Mouse (Mus musculus) heart, embryonic 16.5 days (tissue): ENCODE results near the gene Rbm47. TPM values are rescaled to one million over a fixed set of nuclear protein-coding genes. Genes with fewer than 3 reads are reported as not detected.

Experiments
- ATAC-seq: fragments of 200-750 bp; cut with Nextera tagmentation; replicated peaks from 2 replicates; pipeline ENCODE4 v1.8.0; 2017; ENCODE audit warnings: moderate number of reproducible peaks; ENCODE audit not compliant: insufficient read depth, low FRiP score; ENCODE audit errors: extremely low read depth
- H3K27ac ChIP-seq: fragments of 300-500 bp; sonication (generic); 2 replicates; pipeline ENCODE4 v1.5.1; 2014; ENCODE audit warnings: mild to moderate bottlenecking, low read length, control low read depth, moderate library complexity
- H3K27me3 ChIP-seq: fragments of 300-500 bp; sonication (generic); 2 replicates; pipeline ENCODE4 v1.6.1; 2014; ENCODE audit warnings: low read length, mixed read lengths; ENCODE audit not compliant: control insufficient read depth, insufficient read depth
- H3K36me3 ChIP-seq: fragments of 300-500 bp; sonication (generic); 2 replicates; pipeline ENCODE4 v1.6.1; 2014; ENCODE audit not compliant: control insufficient read depth, insufficient read depth
- H3K4me1 ChIP-seq: fragments of 300-500 bp; sonication (generic); 2 replicates; pipeline ENCODE4 v1.6.1; 2014; ENCODE audit warnings: low read length, mixed read lengths; ENCODE audit not compliant: control insufficient read depth, insufficient read depth
- H3K4me2 ChIP-seq: fragments of 300-500 bp; sonication (generic); 2 replicates; pipeline ENCODE4 v1.6.1; 2014; ENCODE audit warnings: low read depth, mild to moderate bottlenecking, control low read depth, low read length
- H3K4me3 ChIP-seq: fragments of 300-500 bp; sonication (generic); 2 replicates; pipeline ENCODE4 v1.5.1; 2014; ENCODE audit warnings: mild to moderate bottlenecking, control low read depth, low read length
- H3K9ac ChIP-seq: fragments of 300-500 bp; sonication (generic); 2 replicates; pipeline ENCODE4 v1.6.1; 2014; ENCODE audit warnings: low read length, control low read depth
- H3K9me3 ChIP-seq: fragments of 300-500 bp; sonication (generic); replicated peaks from 2 replicates; pipeline ENCODE4 v1.6.1; 2016; ENCODE audit warnings: low read length; ENCODE audit not compliant: control insufficient read depth
- WGBS: fragments of 180-500 bp; shearing (Covaris S2); extraction: QIAGEN DNeasy Blood & Tissue Kit; methylation state at CpG from one replicate; pipeline ENCODE4 v1.1.7; 2014; 5-methylcytosine and 5-hydroxymethylcytosine counted together
- polyA plus RNA-seq: library from polyadenylated mRNA; unstranded; fragments of >200 nt; fragmentation: Nextera tagmentation; extraction: Ambion mirVana; gene quantifications from 2 replicates; pipeline ENCODE4 v1.2.1, GENCODE M21; 2015

Gene Rbm47
- polyA plus RNA-seq, 1 experiment from 2014 or later, result 6.0 TPM

DNA sequence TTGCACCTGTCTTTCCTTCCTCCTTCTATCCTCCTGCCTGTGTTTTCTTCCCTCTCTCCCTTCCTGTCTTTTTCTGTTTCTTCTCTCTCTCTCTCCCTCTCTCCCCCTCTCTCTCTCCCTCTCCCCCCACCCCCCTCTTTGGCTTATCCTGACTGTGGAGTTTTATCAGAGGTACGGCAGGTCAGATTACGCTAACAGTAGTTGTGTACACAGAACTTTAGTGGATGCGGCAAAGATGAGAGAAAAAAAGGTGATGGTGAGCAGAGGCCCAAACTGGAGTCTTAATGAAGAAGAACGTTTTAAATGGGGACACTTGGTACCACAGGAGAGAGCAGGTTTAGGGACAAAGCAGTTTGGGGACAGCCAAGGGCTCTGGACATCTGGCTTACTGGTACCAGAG is 83.3 kb downstream of the Rbm47 start:
- no peaks in the 10 kb centered on the region for H3K9me3 ChIP-seq
- H3K27ac ChIP-seq, result no peak overlapping the region
- H3K4me2 ChIP-seq, result no peak overlapping the region
- WGBS, result 53% methylated on average over 4 of the region's 4 CpGs
- ATAC-seq, result no peak
- no peaks in the 10 kb centered on the region for H3K27me3 ChIP-seq
- H3K9ac ChIP-seq, result no peak overlapping the region
- H3K36me3 ChIP-seq, result no peaks in the 10 kb centered on the region
- H3K4me3 ChIP-seq, result no peak overlapping the region
- no peaks in the 10 kb centered on the region for H3K4me1 ChIP-seq

DNA sequence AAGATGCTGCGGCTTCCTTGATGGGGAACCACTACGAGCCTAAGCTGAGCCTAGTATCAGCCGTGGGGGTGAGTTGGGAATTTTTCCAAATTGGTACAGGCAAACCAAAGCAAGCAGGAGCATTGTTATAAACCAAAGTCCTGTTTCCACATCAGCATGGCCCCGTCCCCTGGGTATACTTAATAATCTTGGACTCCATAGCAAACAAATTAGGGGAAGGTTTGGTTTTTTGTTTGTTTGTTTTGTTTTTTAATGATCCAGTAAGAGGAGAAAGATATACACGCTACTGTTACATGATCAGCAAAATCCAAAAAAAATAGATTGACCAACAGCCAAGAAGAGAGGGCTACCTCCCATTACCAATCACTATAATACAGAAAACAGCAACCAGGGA is 84.0 kb downstream of the Rbm47 start:
- Histone ChIP-seq H3K27ac (no peak overlapping the region), H3K36me3 (no peaks in the 10 kb centered on the region), H3K4me1 (no peaks in the 10 kb centered on the region), H3K9ac (no peak overlapping the region), H3K4me3 (no peak overlapping the region), H3K27me3 (no peaks in the 10 kb centered on the region), H3K4me2 (no peak overlapping the region), H3K9me3 (no peaks in the 10 kb centered on the region)
- 79% methylated on average over 5 of the region's 5 CpGs for WGBS
- no peak for ATAC-seq

DNA sequence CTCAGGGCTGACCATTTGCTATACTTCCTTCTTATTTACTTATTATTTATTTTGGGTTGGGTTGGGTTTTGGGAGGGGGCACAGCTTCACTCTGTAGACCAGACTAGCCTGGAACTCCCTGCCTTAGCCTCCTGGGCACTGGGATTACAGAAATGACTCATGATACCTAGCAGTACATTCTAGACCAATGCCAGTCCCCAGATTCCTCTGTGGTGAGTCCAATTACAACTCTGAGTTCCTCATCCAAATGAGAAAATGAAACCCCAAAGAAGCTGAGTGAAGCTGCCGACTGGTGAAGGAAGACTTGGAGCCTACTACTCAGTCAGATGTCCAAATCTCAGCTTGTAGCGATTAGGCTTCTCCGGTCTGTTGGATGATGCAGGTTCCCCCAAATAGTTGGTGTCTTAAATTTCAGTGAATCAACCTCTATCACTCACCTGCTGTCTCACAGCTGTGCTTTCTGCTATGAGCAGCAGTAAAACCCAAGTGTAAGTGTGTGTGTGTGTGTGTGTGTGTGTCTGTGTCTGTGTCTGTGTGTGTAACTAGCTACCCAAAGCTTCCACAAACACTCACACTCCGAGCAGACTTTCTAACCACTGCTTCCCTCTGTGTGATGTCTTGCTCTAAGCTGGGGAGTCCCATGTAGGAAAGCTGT is 84.5 kb downstream of the Rbm47 start:
- Histone ChIP-seq H3K4me2 (no peak overlapping the region), H3K27me3 (no peaks in the 10 kb centered on the region), H3K4me1 (no peaks in the 10 kb centered on the region), H3K4me3 (no peak overlapping the region), H3K36me3 (no peaks in the 10 kb centered on the region), H3K9me3 (no peaks in the 10 kb centered on the region), H3K9ac (no peak overlapping the region), H3K27ac (no peak overlapping the region)
- no peak for ATAC-seq
- 90% methylated on average over 4 of the region's 4 CpGs for WGBS

DNA sequence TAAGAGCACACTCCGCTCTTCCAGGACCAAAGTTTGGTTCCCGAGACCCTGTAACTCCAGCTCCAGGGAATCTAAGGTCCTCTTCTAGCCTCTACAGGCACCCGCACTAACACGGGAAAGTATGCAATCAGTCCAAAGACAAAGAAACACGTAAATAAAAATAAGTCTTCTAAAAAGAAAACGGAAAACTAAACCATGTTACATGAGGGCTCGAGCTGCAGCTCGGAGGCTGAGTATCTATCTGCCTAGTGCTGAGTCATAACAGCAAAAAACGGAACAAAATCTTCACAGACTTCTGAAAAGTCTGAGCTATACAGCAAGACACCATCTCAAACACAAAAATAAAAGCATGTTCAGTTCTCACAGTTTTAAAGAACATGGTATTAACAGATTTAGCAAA is 86.0 kb downstream of the Rbm47 start:
- Histone ChIP-seq H3K36me3 (no peaks in the 10 kb centered on the region), H3K4me3 (no peak overlapping the region), H3K4me2 (no peak overlapping the region), H3K9ac (no peak overlapping the region), H3K4me1 (no peaks in the 10 kb centered on the region), H3K27me3 (no peaks in the 10 kb centered on the region), H3K9me3 (no peaks in the 10 kb centered on the region), H3K27ac (no peak overlapping the region)
- 84% methylated on average over 9 of the region's 9 CpGs for WGBS
- ATAC-seq, result no peak

DNA sequence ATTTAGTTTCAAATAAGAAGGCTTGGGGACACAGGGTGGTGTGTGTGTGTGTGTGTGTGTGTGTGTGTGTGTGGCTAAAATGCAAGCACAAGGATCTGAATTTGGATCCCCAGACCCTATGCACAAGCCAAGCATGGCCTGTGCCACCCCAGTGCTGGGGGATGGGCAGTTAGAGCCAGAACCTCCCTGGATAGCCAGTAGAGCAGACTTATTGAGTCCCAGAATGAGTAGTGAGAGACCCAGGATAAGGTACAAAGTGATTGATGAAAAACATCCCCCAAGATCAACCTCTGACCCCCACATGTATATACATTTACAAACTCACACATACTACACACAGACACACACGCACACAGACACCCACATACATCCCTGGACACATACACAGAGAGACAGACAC is 86.6 kb downstream of the Rbm47 start:
- Histone ChIP-seq H3K9me3 (no peaks in the 10 kb centered on the region), H3K27me3 (no peaks in the 10 kb centered on the region), H3K4me3 (no peak overlapping the region), H3K36me3 (no peaks in the 10 kb centered on the region), H3K4me2 (no peak overlapping the region), H3K4me1 (no peaks in the 10 kb centered on the region), H3K27ac (no peak overlapping the region), H3K9ac (no peak overlapping the region)
- no peak for ATAC-seq
- 91% methylated on average over 1 of the region's 1 CpGs for WGBS

DNA sequence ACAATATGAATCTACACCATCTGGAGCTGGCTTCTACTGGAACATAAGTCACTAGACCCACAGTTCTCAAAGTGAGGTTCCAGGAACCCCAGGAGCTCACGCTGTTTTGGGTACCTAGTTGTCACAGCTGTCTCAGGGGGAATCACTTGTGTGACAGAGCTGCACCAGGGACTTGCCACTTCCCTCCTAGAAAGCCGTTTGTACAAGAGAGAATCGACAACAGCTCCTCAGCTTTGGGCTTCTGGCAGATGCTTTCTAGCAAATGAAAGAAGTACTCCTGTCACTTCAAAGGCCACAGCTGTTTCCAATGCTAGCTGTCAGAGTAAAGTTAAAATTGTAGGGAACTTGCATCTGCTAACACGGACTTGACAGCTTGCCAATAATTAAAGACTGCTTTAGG is 87.4 kb downstream of the Rbm47 start:
- H3K36me3 ChIP-seq, result no peaks in the 10 kb centered on the region
- H3K27ac ChIP-seq, result no peak overlapping the region
- no peak overlapping the region for H3K4me3 ChIP-seq
- no peak overlapping the region for H3K9ac ChIP-seq
- H3K4me1 ChIP-seq, result no peaks in the 10 kb centered on the region
- ATAC-seq, result no peak
- no peak overlapping the region for H3K4me2 ChIP-seq
- no peaks in the 10 kb centered on the region for H3K9me3 ChIP-seq
- no peaks in the 10 kb centered on the region for H3K27me3 ChIP-seq
- 39% methylated on average over 4 of the region's 4 CpGs for WGBS

DNA sequence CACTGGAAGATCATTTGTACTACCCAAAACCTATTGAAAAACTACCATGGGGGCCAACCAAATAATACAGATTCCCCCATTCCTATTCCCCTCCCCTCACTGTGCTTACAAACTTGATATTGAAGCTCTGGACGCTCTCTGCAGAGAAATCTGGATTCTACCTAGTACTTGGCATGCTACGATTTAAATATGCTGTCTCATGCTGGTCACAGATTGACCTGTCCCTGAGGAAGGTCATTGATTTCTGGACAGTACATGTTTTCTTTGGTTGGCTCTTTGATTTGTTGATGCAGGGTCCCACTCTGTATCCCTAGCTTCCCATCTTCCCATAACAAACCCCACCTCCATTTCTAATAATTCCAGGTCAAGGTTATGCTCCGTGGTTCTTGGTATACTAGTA is 88.4 kb downstream of the Rbm47 start:
- no peak overlapping the region for H3K27ac ChIP-seq
- no peak overlapping the region for H3K4me3 ChIP-seq
- 85% methylated on average over 3 of the region's 3 CpGs for WGBS
- H3K9me3 ChIP-seq, result no peaks in the 10 kb centered on the region
- no peak overlapping the region for H3K4me2 ChIP-seq
- H3K4me1 ChIP-seq, result no peaks in the 10 kb centered on the region
- no peak overlapping the region for H3K9ac ChIP-seq
- no peak for ATAC-seq
- no peaks in the 10 kb centered on the region for H3K36me3 ChIP-seq
- no peaks in the 10 kb centered on the region for H3K27me3 ChIP-seq

DNA sequence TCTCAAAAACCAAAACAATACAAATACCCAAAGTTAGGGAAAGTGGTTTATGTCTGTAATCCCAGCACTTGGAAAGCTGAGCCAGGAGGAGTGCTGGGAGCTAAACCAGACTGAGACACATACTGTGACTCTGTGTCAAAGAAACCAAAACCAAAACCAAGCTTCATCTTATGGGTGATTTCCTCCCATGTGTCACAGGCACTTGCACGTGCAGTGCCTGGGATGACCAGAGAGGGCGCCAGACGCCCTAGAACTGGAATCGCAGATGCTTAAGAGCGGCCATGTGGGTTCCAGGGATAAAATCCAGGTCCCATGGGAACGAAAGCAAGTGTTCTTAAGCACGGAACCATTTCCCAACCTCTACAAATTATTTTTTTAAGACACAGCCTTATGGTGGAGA is 89.6 kb downstream of the Rbm47 start:
- H3K27me3 ChIP-seq, result no peaks in the 10 kb centered on the region
- no peak overlapping the region for H3K4me3 ChIP-seq
- no peak overlapping the region for H3K27ac ChIP-seq
- no peaks in the 10 kb centered on the region for H3K9me3 ChIP-seq
- ATAC-seq, result no peak
- no peak overlapping the region for H3K9ac ChIP-seq
- no peak overlapping the region for H3K4me2 ChIP-seq
- H3K36me3 ChIP-seq, result no peaks in the 10 kb centered on the region
- 42% methylated on average over 7 of the region's 7 CpGs for WGBS
- H3K4me1 ChIP-seq, result no peaks in the 10 kb centered on the region

DNA sequence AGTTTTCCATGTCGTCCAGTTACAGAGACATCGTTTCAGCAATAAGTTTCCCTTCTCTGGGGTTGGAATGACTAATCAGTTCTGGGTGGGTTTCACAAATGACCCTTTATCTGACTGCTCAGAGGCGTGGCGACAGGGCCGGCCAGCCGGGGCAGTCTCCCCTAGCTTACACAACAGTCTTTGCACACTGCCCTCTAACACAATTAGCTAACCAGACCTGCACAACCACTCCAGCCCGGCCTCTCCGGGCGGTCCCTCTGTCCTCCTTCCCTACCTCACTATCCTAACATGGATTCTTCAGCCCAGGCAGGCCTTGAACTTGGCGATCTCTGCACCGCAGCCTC is 90.7 kb downstream of the Rbm47 start:
- Histone ChIP-seq H3K36me3 (no peaks in the 10 kb centered on the region), H3K4me1 (no peaks in the 10 kb centered on the region), H3K27ac (no peak overlapping the region), H3K9ac (no peak overlapping the region), H3K27me3 (no peaks in the 10 kb centered on the region), H3K9me3 (no peaks in the 10 kb centered on the region), H3K4me2 (no peak overlapping the region), H3K4me3 (no peak overlapping the region)
- 63% methylated on average over 11 of the region's 11 CpGs for WGBS
- no peak for ATAC-seq
